Mouse (Mus musculus): ENCODE results near the gene Gpr19. TPM values are rescaled to one million over a fixed set of nuclear protein-coding genes. Genes with fewer than 3 reads are reported as not detected.

Gene Gpr19
- total and polyA plus RNA-seq, 2 experiments from 2014 or later = 33.2 to 38.6 TPM

DNA sequence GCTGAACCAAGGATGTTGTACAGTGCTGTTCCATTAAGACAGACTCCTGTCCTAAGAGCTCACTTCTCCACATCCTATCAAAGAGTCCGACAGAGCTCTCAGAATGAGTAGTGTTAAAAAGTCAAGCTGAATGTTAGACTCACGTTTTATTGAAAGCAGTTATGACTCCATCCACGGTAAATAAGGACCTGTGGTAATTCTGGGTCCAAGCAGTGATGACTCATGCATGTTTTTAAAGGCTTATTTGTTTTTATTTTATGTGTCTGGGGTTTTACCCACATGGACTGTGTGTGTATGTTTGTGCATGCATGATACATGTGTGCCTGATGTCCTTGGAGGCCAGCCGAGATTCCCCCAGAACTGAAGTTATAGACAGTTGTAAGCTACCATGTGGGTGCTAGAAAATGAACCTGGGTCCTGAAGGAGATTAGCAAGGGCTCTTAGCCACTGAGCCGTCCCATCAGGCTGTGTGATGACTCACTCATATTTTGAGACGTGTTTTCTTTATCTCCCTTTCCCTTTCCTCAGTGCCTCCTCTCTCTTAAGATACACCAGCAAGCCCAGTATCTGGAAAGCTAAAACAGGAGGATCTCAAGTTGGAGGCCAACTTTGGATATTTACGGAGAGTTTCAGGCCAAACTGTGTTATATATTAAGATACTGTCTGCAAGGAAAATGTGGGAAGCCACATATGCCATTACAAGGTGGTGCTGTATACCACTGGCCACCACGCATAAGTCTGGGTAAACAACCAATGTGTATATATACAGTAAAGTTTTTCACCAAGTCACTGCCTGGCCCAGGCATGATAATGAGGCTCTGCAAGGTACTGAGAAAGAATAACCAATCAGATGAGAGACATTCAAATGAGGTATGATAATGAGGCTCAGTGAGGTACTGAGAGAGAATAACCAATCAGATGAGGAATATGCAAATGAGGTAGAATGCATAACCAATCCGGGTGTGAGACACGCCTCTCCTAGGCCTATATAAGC lies 5.8 kb upstream of the Gpr19 start:
- TF ChIP-seq CTCF (IDR thresholded peaks at IDR 0.05; ENCODE audit: low read depth) = no peak
- Histone ChIP-seq H3K4me1 (ENCODE audit: insufficient read depth) (no peaks in the 10 kb centered on the region), H3K27me3 (ENCODE audit: insufficient read depth, low read length) (no peaks in the 10 kb centered on the region), H3K9ac (no peak overlapping the region), H3K27ac (ENCODE audit: low read depth, low read length) (no peak overlapping the region), H3K4me2 (ENCODE audit: low read depth) (no peak overlapping the region), H3K4me3 (ENCODE audit: low read depth, low read length) (no peak overlapping the region), H3K36me3 (ENCODE audit: insufficient read depth) (no peaks in the 10 kb centered on the region), H3K9me3 (ENCODE audit: low read length) (no peaks in the 10 kb centered on the region)
- no peak for ATAC-seq
- 95% methylated on average over 10 of the region's 10 CpGs for WGBS
- no peak for DNase-seq

DNA sequence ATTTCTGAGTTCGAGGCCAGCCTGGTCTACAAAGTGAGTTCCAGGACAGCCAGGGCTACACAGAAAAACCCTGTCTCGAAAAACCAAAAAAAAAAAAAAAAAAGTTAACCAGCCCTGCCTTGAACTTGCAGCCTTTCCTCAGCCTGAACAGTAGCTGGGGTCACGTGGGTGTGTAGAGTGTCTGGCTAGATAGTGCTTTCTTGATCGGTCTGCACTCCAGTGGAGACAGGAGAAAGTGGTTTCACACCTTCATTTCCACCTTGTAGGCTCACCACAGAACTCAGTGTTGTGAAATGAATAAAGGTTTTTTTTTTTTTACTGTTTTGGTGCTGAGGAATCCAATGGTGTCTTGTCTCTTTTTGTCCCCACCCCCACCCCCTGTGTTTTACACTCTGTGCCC lies 5.0 kb upstream of the Gpr19 start:
- ATAC-seq = no peak
- Histone ChIP-seq H3K27ac (ENCODE audit: low read depth, low read length) (no peak overlapping the region), H3K4me3 (ENCODE audit: low read depth, low read length) (no peak overlapping the region), H3K9ac (no peak overlapping the region), H3K27me3 (ENCODE audit: insufficient read depth, low read length) (no peaks in the 10 kb centered on the region), H3K4me2 (ENCODE audit: low read depth) (no peak overlapping the region), H3K9me3 (ENCODE audit: low read length) (no peaks in the 10 kb centered on the region), H3K36me3 (ENCODE audit: insufficient read depth) (no peaks in the 10 kb centered on the region), H3K4me1 (ENCODE audit: insufficient read depth) (no peaks in the 10 kb centered on the region)
- no peak for TF ChIP-seq CTCF (IDR thresholded peaks at IDR 0.05; ENCODE audit: low read depth)
- WGBS = 88% methylated on average over 4 of the region's 4 CpGs
- DNase-seq = no peak

DNA sequence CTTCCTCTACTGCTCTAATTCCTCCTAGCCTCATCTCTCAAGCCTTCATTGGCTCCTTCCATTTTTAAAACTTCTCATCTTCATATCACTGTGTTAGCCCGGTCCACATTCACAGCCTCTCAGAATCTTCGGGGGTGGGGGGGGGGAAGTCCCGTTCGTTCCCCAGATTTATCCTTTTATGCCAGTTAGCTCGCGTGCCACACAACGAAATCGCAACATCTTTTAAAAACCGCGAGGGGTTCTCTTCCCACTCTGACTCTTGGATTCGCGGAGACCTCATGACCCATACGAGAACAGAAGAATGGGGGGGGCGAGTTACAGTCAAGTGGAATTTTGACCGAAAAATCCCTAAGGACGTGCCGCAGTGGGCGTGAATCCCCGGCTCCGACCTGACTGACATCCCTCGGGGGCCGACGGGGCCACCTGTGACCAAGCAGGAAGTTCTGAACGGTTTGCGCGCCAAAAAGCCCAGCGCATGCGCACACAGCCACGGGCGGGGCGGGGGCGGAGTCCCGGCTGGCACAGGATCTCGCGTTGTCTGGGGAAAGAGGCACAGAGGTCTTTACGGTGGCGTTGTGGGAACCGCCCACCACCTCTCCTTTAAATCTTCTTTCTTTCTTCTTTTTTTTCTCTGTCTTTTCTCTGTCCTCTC lies 809 bp downstream of the Gpr19 start:
- DNase-seq (peak; percentile 96), ATAC-seq (peak; percentile 94)
- H3K36me3 ChIP-seq (ENCODE audit: insufficient read depth) = no peaks in the 10 kb centered on the region
- WGBS = under 1% methylated on average over 38 of the region's 38 CpGs
- TF ChIP-seq CTCF (IDR thresholded peaks at IDR 0.05; ENCODE audit: low read depth) = no peak
- H3K4me1 ChIP-seq (ENCODE audit: insufficient read depth) = no peaks in the 10 kb centered on the region
- no peaks in the 10 kb centered on the region for H3K27me3 ChIP-seq (ENCODE audit: insufficient read depth, low read length)
- no peaks in the 10 kb centered on the region for H3K9me3 ChIP-seq (ENCODE audit: low read length)
- H3K4me3 ChIP-seq (ENCODE audit: low read depth, low read length) = peak overlapping the region; percentile 77
- peak overlapping the region; percentile 100 for H3K27ac ChIP-seq (ENCODE audit: low read depth, low read length)
- peak overlapping the region; percentile 99 for H3K9ac ChIP-seq
- H3K4me2 ChIP-seq (ENCODE audit: low read depth) = peak overlapping the region; percentile 57

DNA sequence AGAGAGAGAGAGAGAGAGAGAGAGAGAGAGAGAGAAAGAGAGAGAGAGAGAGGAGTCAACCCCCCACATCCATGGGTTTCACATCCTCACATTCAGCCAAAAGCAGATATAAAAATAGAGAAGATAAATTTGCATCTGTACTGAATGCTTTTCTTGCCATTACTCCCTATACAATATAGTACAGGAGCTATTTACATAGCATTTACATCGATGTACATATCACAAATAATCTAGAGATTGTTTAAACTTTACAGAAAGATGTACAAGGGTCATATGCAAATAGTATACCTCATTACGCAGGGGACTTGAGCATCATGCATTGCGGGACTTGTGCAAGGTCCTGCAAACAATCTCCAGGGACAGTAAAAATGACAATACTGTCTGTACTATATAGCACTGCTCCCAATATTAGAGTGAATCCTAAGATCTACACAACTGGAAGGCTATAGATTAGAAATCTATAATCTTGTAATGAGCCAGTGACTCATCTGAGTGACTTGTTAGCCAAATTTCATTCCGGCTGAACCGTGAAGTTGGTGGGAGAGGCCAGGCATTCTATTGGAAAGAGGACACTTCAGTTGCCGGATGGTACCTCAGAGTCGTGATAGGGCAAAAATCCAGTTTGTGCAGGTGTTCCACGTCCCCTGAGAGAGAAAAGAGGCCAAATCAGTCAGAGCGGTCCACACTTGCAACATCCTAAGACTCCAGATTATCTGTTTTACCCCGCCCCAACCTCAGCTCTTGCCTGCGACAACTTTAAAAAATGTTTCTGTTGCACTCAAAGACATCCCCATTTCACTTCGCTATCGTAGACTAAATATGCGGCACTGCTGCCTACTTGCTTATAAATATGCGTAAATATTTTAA lies 1.6 kb downstream of the Gpr19 start:
- TF ChIP-seq CTCF (IDR thresholded peaks at IDR 0.05; ENCODE audit: low read depth) = no peak
- no peaks in the 10 kb centered on the region for H3K9me3 ChIP-seq (ENCODE audit: low read length)
- peak overlapping the region; percentile 99 for H3K9ac ChIP-seq
- no peak for ATAC-seq
- no peak overlapping the region for H3K27ac ChIP-seq (ENCODE audit: low read depth, low read length)
- no peaks in the 10 kb centered on the region for H3K27me3 ChIP-seq (ENCODE audit: insufficient read depth, low read length)
- DNase-seq = peak; percentile 14
- 54% methylated on average over 15 of the region's 15 CpGs for WGBS
- peak overlapping the region; percentile 57 for H3K4me2 ChIP-seq (ENCODE audit: low read depth)
- H3K36me3 ChIP-seq (ENCODE audit: insufficient read depth) = no peaks in the 10 kb centered on the region
- H3K4me3 ChIP-seq (ENCODE audit: low read depth, low read length) = peak overlapping the region; percentile 77
- H3K4me1 ChIP-seq (ENCODE audit: insufficient read depth) = no peaks in the 10 kb centered on the region

DNA sequence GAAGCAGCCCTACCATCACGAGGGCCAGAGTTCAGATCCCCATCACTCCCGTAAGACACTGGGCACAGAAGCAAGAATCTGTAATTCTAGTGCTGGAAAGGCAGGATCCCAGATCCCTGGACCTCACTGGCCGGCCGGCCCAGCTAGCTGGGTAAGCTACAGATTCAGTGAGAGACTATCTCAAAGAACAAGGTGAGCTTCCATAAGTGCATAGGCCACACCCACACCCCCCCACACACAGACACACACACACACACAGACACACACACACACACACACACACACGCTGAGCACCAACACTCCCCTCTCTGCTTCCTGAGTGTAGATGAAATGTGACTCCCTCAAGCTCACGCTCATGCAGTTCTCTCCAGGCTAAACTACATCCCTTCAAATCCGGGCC lies 7.9 kb downstream of the Gpr19 start:
- H3K27me3 ChIP-seq (ENCODE audit: insufficient read depth, low read length) = no peaks in the 10 kb centered on the region
- no peak for TF ChIP-seq CTCF (IDR thresholded peaks at IDR 0.05; ENCODE audit: low read depth)
- no peak overlapping the region for H3K4me3 ChIP-seq (ENCODE audit: low read depth, low read length)
- WGBS = 88% methylated on average over 7 of the region's 7 CpGs
- peaks cover 24% of the 10 kb centered on the region for H3K4me1 ChIP-seq (ENCODE audit: insufficient read depth)
- no peaks in the 10 kb centered on the region for H3K36me3 ChIP-seq (ENCODE audit: insufficient read depth)
- no peak overlapping the region for H3K27ac ChIP-seq (ENCODE audit: low read depth, low read length)
- H3K4me2 ChIP-seq (ENCODE audit: low read depth) = no peak overlapping the region
- H3K9ac ChIP-seq = no peak overlapping the region
- ATAC-seq (no peak), DNase-seq (no peak)
- no peaks in the 10 kb centered on the region for H3K9me3 ChIP-seq (ENCODE audit: low read length)

DNA sequence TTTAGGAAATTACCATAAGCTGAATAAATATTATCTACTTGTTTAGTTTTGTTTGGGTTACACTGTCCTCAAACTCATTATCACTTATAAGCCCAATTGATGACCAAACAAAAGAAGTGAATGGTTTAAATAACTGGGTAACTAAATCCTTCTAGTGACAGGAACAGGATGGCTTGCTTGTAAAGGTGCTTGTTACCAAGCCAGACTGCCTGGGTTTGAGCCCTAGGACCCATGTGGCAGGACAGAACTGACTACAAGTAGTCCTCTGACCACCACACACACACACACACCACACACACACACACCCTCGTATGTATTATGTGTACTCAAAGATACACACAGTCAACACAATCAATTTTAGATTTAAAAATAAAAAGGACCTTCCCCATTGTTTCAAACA lies 8.6 kb downstream of the Gpr19 start:
- no peak overlapping the region for H3K9ac ChIP-seq
- DNase-seq = no peak
- ATAC-seq = no peak
- peaks cover 30% of the 10 kb centered on the region for H3K4me1 ChIP-seq (ENCODE audit: insufficient read depth)
- H3K4me3 ChIP-seq (ENCODE audit: low read depth, low read length) = no peak overlapping the region
- no peak for TF ChIP-seq CTCF (IDR thresholded peaks at IDR 0.05; ENCODE audit: low read depth)
- no peaks in the 10 kb centered on the region for H3K36me3 ChIP-seq (ENCODE audit: insufficient read depth)
- H3K9me3 ChIP-seq (ENCODE audit: low read length) = no peaks in the 10 kb centered on the region
- 82% methylated on average over 1 of the region's 1 CpGs for WGBS
- H3K4me2 ChIP-seq (ENCODE audit: low read depth) = no peak overlapping the region
- no peak overlapping the region for H3K27ac ChIP-seq (ENCODE audit: low read depth, low read length)
- no peaks in the 10 kb centered on the region for H3K27me3 ChIP-seq (ENCODE audit: insufficient read depth, low read length)

All from forebrain, postnatal 0 days (tissue).